Mouse (Mus musculus) MEL-GATA-1-ER (cell line): Measurements from ENCODE around the gene Chat.

Source experiments
- DNase-seq: peaks from one replicate; pipeline ENCODE4 v3.0.0-alpha.2; 2012; ENCODE audit warnings: low read depth; ENCODE audit errors: extremely low read depth

Gene Chat

DNA sequence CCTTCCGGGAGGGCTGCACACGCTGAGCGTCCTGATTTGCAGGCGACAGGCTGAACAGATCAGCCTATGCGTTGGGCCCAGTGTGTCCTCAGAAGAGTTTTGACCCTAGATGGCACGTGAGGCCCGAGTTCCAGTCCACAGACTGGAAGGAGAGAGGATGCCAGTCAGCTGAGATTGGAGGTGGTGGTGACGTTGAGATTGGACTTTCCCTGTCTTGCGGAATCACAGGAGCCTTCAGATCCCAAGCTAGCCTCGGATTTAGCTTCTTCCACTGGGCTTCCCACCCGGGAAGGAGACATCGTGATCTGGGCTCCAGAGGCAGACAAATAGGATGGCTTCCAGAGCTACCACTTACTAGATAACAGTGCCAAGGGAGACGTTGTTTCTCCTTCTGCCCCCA is at the start of gene Chat:
TSS of gene Chat (minus strand) at position 101 of the 400 bp plus-strand sequence.
- no peak for DNase-seq

GRCm38 (mm10) chr14:32513336-32514032 is 47.7 kb upstream of the Chat start, which contains the start of gene Ercc6:
Ercc6 (plus strand) TSS chr14:32513521.
- DNase-seq = peak; percentile 71

- no peak for DNase-seq
Observed at GRCm38 (mm10) chr14:32512912-32513311, 47.1 kb upstream of the Chat start.

- peak; percentile 68 for DNase-seq
Observed at GRCm38 (mm10) chr14:32509443-32509961, 43.7 kb upstream of the Chat start.

DNA sequence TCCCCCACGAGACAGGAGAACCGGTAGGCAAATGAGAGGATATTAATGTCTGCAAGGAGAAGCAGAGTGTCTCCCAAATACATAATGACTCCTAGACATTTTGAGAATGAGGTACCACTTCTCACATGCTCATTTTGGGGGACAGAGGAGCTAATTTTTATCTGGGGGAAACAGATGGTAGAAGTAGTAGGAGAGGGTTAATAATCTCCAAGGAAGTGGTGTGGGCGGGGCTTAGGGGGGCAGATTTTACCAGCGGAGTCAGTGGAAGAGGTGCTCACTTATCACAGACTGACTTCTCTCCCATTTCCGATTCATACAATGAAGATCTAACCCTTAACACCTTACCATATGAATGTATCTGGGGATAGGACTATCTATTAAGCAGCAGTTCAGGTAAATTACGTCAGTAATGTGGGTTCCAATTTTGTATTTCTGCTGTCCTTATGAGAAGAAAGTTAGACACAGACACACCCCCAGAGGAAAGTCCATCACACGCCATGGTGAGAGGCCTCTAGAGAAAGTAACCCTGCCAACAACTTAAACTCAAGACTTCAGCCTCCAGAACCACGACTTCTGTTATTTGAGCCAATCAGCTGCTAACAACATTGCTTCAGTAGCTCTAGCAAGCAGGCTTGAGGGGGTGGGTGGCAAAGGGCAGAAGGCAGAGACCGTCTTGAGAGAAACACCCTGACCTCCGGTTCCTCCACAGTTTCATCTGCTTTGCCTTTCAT is 42.5 kb upstream of the Chat start:
- DNase-seq = peak; percentile 92

DNA sequence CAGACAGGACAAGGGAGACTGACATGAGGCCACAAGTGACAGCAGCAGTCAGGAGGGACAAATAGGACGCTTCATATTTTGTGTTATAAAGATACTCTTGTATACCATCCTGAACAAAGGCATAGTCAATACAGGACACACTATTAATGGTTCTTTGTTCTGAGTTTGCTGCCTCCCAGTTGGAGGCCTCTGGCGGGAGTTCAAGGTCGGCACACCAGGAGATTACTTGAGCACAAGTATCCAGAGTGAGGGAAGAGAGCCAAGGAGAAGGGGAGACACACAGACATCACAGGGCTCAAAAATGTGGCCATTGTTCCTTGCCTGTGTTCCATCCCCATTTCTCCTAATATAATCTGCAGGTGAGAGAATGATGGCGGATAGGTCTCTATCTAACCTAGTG is 41.4 kb upstream of the Chat start:
- no peak for DNase-seq

GRCm38 (mm10) chr14:32506329-32506728 is 40.5 kb upstream of the Chat start:
- DNase-seq = no peak

- DNase-seq = no peak
Observed at GRCm38 (mm10) chr14:32503897-32504296, 38.1 kb upstream of the Chat start.

- no peak for DNase-seq
Observed at GRCm38 (mm10) chr14:32502764-32503688, 37.2 kb upstream of the Chat start.

DNA sequence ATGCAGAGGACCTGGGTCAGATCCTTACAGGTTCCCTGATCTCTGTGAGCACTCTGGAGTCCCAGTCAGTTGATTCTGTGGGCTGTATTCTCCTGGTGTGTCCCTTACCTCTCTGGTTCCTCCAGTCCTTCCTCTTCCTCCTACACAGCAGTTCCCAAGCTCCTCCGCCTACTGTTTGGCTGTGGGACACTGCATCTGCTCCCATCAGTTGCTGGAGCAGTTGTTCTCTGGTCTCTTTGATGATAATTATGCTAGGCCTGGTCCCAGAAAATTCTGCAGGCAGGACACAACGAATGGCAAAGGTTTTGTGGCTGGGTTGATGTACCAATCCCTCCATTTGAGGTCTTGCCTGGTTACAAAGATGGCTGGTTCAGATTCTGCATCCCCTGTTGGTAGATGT is 35.5 kb upstream of the Chat start:
- no peak for DNase-seq

DNA sequence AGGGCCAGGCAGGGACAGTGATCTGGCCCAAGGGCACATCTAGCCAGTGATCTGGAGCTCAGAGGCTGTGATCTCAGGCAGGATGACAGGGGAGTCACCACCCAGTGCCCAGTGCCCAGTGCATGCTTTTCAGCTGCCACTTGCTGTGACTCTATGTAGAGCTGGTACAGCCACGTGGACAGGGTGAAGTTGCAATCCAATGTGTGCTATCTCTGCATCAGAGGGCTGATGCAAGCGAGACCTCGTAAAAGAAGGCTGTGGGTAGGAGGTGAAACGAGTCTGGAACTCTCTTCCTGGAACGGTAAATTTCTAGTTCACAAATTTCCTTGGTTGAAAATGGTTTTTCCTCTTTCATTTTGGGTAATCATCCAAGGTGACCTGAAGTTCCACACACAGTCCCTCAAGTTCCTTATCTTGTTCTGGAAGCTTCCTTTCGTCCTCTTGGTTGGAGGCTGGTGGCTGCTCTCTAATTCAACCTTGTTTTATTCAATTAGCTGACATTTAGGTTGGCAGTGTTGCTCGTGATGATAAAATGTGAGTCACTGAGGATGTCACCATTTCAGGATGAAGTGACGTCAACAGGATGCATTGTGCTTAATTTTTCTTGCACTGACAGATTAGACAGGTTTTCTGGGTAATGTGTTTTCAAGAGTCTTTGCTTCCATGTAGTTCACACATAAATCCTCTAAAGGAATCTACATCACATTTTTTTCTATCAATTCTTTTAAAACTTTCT is 30.5 kb upstream of the Chat start:
- no peak for DNase-seq

DNA sequence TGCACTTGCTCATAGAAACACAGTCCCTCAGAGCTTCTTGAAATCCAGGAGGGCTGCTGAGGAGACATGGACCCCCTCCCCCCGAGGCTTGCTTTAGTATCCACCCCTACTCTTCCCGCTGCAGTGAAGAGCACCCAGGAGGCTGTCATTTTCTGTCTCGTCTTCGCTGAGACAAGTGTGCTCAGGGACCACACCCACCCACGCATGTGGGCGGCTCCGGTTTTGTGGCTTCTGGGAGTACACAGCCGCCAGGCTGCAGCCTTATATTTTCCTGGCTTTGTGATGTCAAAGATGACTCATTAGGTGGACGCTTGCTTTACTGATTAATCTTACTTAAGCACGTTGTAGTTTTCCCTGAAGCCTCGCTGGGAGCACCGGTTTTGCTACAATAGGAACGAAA is 26.7 kb upstream of the Chat start:
- DNase-seq = no peak

DNA sequence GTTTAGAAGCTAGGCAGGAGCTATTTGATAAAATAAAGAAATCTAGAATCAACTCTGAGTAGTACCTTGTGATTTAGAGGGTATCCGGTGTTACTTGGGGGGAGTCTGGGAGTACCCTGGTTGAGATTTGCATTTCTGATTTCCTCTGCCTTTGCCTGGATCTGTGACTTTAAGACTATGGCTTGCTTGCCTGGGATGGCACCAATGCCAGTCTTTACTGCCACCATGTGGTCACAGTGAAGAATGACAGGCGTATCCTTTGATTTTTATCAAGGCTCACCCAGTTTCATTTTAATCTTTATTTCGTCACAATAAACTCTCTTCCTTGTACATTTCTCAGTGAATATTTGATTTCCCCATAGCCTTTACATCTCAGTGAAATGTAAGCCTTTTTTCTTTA is 16.3 kb upstream of the Chat start:
- DNase-seq = peak; percentile 24

DNA sequence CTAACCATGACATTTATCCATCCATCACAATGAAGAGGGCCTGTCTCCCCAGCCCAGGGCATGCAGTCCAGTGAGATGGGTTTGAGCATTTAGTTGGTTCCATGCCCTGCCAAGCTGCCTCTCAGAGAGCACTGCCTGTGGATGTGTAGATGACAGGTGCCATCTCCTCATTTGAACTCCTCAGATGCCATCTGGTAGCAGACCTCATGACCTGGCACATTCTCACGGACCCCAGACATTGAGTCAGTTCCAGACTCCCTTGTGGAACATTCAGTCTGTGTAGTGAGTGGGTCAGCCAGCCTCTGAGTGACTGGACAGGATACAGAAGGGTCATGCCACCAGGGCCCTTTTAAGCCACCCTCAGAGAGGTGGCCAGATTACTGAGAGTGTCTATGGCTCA is 11.8 kb upstream of the Chat start:
- no peak for DNase-seq

DNA sequence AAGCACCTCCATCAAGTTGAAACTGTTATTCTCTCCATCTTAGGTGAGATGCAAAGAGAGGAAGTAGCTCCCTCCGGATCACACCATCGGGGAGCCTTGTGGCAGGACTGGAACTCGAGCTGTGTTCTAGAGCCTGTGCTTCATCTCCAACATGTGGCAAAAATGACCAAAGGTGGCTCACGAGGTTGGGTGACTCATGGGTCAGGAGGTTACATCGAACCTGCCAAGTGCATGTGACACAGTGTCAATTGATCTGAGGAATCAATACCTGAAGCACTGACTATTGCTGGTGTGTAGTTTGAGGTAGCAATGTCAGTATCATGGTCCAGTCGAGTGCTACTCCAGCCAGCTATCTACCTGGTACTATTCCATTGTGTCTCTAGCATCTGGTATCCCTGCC is 10.8 kb upstream of the Chat start:
- no peak for DNase-seq

GRCm38 (mm10) chr14:32472996-32473395 is 7.2 kb upstream of the Chat start:
- peak; percentile 21 for DNase-seq

- no peak for DNase-seq
Observed at GRCm38 (mm10) chr14:32467606-32468005, 1.8 kb upstream of the Chat start.

DNA sequence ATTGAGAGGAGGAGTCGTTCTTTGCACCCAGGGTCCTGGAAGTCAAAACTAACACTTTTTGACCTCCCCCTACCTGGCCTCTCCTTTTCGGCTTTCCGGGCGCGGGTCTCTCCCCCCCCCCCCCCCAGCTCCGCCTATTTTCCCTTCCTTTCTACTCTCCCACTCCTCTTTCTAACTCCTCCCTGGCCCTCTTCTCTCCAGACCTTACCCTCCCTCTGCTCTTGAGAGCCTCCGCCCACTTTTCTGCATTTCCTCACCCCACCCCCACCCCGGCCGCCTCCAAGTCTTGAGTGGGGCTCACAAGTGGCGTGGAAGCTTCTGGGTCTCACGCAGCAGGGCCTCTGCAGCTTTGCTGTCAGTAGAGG is 301 bp downstream of the Chat start:
- DNase-seq = no peak

DNA sequence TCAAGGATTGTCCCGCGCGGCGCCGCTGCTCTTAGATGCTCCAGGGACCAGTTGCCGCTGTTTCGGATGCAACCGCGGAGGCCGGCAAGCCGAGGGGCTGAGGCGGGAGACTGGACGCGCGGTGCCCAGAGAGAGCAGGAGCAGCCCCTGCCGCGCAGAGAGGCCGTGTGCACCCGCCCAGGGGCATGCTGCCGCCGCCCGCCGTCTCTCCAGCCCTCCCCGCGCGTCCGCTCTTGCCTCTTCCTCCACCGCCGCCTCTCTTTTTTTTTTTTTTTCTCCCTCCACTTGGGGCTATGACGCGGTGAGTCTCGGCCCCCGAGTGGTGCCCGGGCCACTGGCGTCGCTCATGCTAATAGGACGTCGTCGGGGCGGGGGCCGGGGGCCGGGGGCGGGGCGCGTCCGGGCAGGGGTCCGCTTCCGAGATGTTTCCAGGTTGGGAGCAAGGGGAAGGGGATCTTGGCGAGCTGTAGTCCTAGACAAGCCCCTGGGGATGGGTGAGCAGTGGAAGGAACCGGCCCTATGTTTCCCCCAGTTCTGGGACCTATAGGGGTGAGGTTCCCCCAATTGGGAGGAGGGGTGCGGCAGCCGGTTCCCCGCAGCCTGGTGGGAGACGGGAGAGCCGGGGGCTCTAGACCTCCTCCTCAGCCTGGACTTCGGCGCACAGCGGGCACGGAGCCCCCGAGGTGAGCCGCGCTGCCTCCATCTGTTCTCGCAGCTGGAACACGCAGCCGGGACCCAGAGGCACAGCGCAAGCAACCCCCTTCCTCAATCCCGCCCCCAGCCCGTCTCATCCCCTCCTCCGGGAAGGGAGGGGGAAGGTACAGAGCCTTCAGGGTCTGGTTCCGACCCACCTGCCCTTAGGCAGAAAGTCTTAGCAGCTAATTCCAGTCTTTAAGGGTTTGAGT is 936 bp downstream of the Chat start, which contains the start of gene Slc18a3:
TSS of gene Slc18a3 (minus strand) at position 250 of the 905 bp plus-strand sequence.
- no peak for DNase-seq
